Mouse (Mus musculus): ENCODE data around the gene Agpat2. TPM values are rescaled to one million over a fixed set of nuclear protein-coding genes. Genes with fewer than 3 reads are reported as not detected.

The Agpat2 gene
- polyA plus RNA-seq, 1 experiment from 2014 or later, result 215 TPM

DNA sequence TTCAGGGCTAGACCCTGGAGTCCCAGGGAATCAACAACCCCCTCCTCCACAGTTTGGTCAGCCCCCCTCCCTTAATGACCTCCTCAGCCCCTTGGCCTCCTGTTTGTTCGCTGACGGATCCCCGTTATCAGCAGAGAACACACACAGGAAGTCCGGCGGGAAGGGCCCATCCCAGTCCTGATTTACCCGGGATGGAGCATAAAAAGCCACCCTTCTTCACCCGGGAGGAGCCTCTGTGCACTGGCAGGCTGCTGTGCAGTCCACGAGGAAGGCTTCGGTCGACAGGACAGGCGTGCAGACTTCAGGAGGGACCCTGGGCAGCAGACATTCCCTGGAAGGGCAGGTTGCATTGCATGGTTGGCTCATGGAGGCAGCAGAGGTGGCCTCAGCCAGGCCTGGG is 20.6 kb downstream of the Agpat2 start:
- peak overlapping the region; percentile 36 for H3K4me3 ChIP-seq (ENCODE audit: low read depth, low read length)
- WGBS (ENCODE audit: insufficient replicate concordance), result 12% methylated on average over 11 of the region's 11 CpGs
- ATAC-seq (peak; percentile 7; the same call in 1 of the 2 replicates), DNase-seq (no peak)
- H3K9ac ChIP-seq (replicated peaks), result peak overlapping the region; percentile 66
- H3K4me2 ChIP-seq (ENCODE audit: low read depth, low read length), result peak overlapping the region; percentile 22; the same call in 1 of the 2 replicates
- peaks cover 12% of the 10 kb centered on the region for H3K4me1 ChIP-seq (ENCODE audit: insufficient read depth)
- no peaks in the 10 kb centered on the region for H3K36me3 ChIP-seq (replicated peaks; ENCODE audit: insufficient read depth, low read length)
- H3K27me3 ChIP-seq (ENCODE audit: insufficient read depth, low read length), result 0 out of 2 replicates have a peak, but pooled peaks cover 2% of the 10 kb centered on the region
- H3K9me3 ChIP-seq (ENCODE audit: low read length), result no peaks in the 10 kb centered on the region
- TF ChIP-seq EP300 (IDR thresholded peaks at IDR 0.05; ENCODE audit: low read depth), result no peak
- TF ChIP-seq CTCF (IDR thresholded peaks at IDR 0.05; ENCODE audit: low read depth), result no peak
- H3K27ac ChIP-seq (ENCODE audit: low read depth), result peak overlapping the region; percentile 71

DNA sequence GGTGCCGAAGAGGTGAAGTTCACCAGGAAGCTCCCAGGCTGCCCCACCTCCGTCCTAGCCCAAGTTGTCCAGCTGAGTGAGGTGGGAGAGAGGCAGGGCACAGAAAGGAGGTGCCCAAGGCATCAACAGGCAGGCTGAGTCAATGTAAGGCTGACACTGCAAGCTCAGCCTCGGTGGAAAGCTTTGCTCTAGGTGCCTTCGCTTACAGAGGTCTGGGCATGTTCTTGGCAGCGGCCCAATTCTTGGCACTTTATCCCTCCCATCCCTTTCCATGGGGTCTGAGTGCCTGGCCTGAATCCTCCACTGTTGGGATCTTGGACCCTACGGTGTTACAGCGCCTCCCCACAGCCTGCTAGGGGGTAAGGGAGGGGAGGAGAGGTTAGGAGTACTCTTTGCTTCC is 21.5 kb downstream of the Agpat2 start:
- H3K9me3 ChIP-seq (ENCODE audit: low read length), result no peaks in the 10 kb centered on the region
- no peak overlapping the region for H3K4me3 ChIP-seq (ENCODE audit: low read depth, low read length)
- ATAC-seq (no peak), DNase-seq (no peak)
- 0 out of 2 replicates have a peak, but pooled peaks cover 2% of the 10 kb centered on the region for H3K27me3 ChIP-seq (ENCODE audit: insufficient read depth, low read length)
- no peaks in the 10 kb centered on the region for H3K36me3 ChIP-seq (replicated peaks; ENCODE audit: insufficient read depth, low read length)
- TF ChIP-seq CTCF (IDR thresholded peaks at IDR 0.05; ENCODE audit: low read depth) (no peak), EP300 (IDR thresholded peaks at IDR 0.05; ENCODE audit: low read depth) (no peak)
- peaks cover 18% of the 10 kb centered on the region for H3K4me1 ChIP-seq (ENCODE audit: insufficient read depth)
- H3K27ac ChIP-seq (ENCODE audit: low read depth), result peak overlapping the region; percentile 71; the same call in 1 of the 2 replicates
- no peak overlapping the region for H3K9ac ChIP-seq (replicated peaks)
- 51% methylated on average over 7 of the region's 7 CpGs for WGBS (ENCODE audit: insufficient replicate concordance)
- 0 out of 2 replicates have a peak overlapping the region, but pooled peaks have one; percentile 9 for H3K4me2 ChIP-seq (ENCODE audit: low read depth, low read length)

DNA sequence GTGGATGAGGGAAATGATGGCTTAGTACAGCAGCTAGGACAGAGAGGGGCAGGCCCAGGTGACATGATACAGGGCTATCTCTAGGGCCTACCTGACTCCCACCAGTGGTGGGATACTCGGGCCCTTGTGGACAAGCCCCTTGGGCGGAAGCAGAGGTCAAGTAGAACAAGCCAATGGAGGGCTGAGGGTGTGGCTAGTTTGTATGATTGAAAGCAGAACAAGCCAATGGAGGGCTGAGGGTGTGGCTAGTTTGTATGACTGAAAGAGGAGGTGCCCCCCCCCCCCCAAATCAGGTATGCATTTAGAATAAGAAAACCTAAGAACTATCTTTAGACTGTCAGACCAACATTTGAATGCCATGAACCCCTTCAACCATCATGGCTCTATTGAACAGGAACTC is 22.0 kb downstream of the Agpat2 start:
- no peak for ATAC-seq
- Histone ChIP-seq H3K27ac (ENCODE audit: low read depth) (peak overlapping the region; percentile 71), H3K9me3 (ENCODE audit: low read length) (no peaks in the 10 kb centered on the region), H3K4me2 (ENCODE audit: low read depth, low read length) (0 out of 2 replicates have a peak overlapping the region, but pooled peaks have one; percentile 16), H3K4me1 (ENCODE audit: insufficient read depth) (peaks cover 19% of the 10 kb centered on the region), H3K27me3 (ENCODE audit: insufficient read depth, low read length) (0 out of 2 replicates have a peak, but pooled peaks cover 2% of the 10 kb centered on the region), H3K36me3 (replicated peaks; ENCODE audit: insufficient read depth, low read length) (no peaks in the 10 kb centered on the region), H3K9ac (replicated peaks) (no peak overlapping the region), H3K4me3 (ENCODE audit: low read depth, low read length) (no peak overlapping the region)
- TF ChIP-seq EP300 (IDR thresholded peaks at IDR 0.05; ENCODE audit: low read depth) (no peak), CTCF (IDR thresholded peaks at IDR 0.05; ENCODE audit: low read depth) (no peak)
- no peak for DNase-seq
- WGBS (ENCODE audit: insufficient replicate concordance), result 43% methylated on average over 2 of the region's 2 CpGs

DNA sequence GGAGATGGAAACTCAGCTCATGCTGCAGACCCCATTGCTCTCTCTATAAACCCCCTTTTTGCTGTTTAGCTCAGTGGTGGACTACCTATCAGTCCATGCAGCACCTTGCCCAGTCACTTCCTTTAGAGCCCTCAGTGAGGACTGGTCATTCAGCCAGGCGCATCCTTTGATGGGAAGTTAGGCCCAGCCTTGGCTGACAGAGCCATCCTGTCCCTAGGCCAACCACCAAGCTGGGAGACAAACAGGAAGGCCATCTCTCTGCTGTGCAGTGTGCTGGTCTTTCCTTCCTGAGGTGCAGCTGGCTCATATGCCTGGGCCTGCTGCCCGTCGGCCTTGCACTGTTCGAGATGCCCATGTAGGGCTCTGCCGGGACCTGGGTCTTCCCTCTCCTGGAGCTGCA is 23.5 kb downstream of the Agpat2 start:
- Histone ChIP-seq H3K4me1 (ENCODE audit: insufficient read depth) (peaks cover 12% of the 10 kb centered on the region), H3K4me3 (ENCODE audit: low read depth, low read length) (no peak overlapping the region), H3K36me3 (replicated peaks; ENCODE audit: insufficient read depth, low read length) (no peaks in the 10 kb centered on the region), H3K27me3 (ENCODE audit: insufficient read depth, low read length) (0 out of 2 replicates have a peak, but pooled peaks cover 2% of the 10 kb centered on the region), H3K27ac (ENCODE audit: low read depth) (peak overlapping the region; percentile 63), H3K9me3 (ENCODE audit: low read length) (no peaks in the 10 kb centered on the region), H3K9ac (replicated peaks) (no peak overlapping the region; the same call in 1 of the 2 replicates), H3K4me2 (ENCODE audit: low read depth, low read length) (no peak overlapping the region)
- no peak for ATAC-seq
- DNase-seq, result no peak
- WGBS (ENCODE audit: insufficient replicate concordance), result 63% methylated on average over 4 of the region's 5 CpGs
- TF ChIP-seq CTCF (IDR thresholded peaks at IDR 0.05; ENCODE audit: low read depth) (no peak), EP300 (IDR thresholded peaks at IDR 0.05; ENCODE audit: low read depth) (no peak)

DNA sequence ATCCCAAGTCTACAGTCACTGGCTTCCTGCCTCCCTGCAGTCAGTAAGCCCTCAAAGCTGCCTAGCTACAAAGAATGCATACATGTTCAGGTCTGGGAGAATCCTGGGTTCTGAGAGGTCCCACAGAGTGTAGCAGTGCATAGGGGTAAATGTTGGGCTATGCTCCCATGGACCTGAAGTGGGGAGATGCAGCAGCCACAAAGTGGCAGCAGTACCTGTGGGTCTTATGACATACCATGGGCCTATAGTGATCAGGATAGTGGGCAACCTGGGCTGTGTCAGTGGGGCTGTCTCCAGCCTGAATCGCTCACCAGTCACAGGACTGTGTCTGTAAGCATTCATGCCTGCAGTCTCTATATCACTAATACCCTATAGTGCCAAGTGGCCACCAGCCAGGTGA is 24.5 kb downstream of the Agpat2 start, which contains the start of gene Egfl7:
Gene Egfl7, plus strand, starts transcription at position 301 of the 400 bp plus-strand sequence.
- Histone ChIP-seq H3K27me3 (ENCODE audit: insufficient read depth, low read length) (no peaks in the 10 kb centered on the region), H3K4me3 (ENCODE audit: low read depth, low read length) (no peak within 1 kb of the TSS), H3K9me3 (ENCODE audit: low read length) (no peaks in the 10 kb centered on the region), H3K36me3 (replicated peaks; ENCODE audit: insufficient read depth, low read length) (no peaks in the 10 kb centered on the region), H3K4me1 (ENCODE audit: insufficient read depth) (peaks cover 16% of the 10 kb centered on the region), H3K9ac (replicated peaks) (no peak within 1 kb of the TSS; the same call in 1 of the 2 replicates), H3K4me2 (ENCODE audit: low read depth, low read length) (no peak within 1 kb of the TSS), H3K27ac (ENCODE audit: low read depth) (peak within 1 kb of the TSS; percentile 72)
- TF ChIP-seq EP300 (IDR thresholded peaks at IDR 0.05; ENCODE audit: low read depth) (no peak), CTCF (IDR thresholded peaks at IDR 0.05; ENCODE audit: low read depth) (no peak)
- ATAC-seq (no peak), DNase-seq (no peak)
- 83% methylated on average over 1 of the region's 1 CpGs for WGBS (ENCODE audit: insufficient replicate concordance)

DNA sequence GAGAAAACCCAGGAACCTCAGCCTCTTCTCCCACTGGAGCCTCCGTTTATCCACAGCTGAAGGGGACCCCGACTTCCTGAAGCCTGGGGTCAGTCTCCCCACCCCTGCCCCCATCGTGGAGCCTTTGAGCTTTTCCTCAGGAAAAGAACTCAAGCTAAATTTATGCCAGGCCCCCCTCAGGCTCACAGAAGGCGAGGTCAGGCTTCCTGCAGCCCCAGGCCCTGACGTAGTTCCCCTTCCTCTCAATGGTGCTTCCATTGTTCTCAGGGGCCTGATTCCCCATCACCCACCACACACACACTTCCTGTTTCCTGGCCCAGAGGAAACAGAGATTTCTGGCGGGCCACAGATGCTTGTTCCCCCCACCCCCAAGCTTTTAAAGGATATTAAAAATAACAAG is 25.8 kb downstream of the Agpat2 start:
- DNase-seq, result no peak
- peaks cover 22% of the 10 kb centered on the region for H3K4me1 ChIP-seq (ENCODE audit: insufficient read depth)

More for the DNA sequence above, 25.8 kb downstream of the Agpat2 start:
- peak; percentile 48 for ATAC-seq
- peak; percentile 74 for TF ChIP-seq EP300 (IDR thresholded peaks at IDR 0.05; ENCODE audit: low read depth)
- no peak for TF ChIP-seq CTCF (IDR thresholded peaks at IDR 0.05; ENCODE audit: low read depth)
- Histone ChIP-seq H3K9me3 (ENCODE audit: low read length) (no peaks in the 10 kb centered on the region), H3K9ac (replicated peaks) (no peak overlapping the region), H3K4me2 (ENCODE audit: low read depth, low read length) (no peak overlapping the region), H3K36me3 (replicated peaks; ENCODE audit: insufficient read depth, low read length) (no peaks in the 10 kb centered on the region), H3K4me3 (ENCODE audit: low read depth, low read length) (no peak overlapping the region), H3K27ac (ENCODE audit: low read depth) (peak overlapping the region; percentile 72), H3K27me3 (ENCODE audit: insufficient read depth, low read length) (no peaks in the 10 kb centered on the region)
- WGBS (ENCODE audit: insufficient replicate concordance), result 34% methylated on average over 6 of the region's 6 CpGs
